Mouse (Mus musculus) layer of hippocampus, adult 8-10 months (tissue): Measurements from ENCODE around the gene Pygo2. TPM values are rescaled to one million over a fixed set of nuclear protein-coding genes. Genes with fewer than 3 reads are reported as not detected.

Experiments
- DNase-seq, 2 experiments: peaks; one replicate each; pipeline ENCODE4 v3.0.0; 2022; ENCODE audit warnings: low spot score in 2 of 2
- total RNA-seq, 4 experiments: library from RNA; stranded (reverse); gene quantifications; 2 replicates each; pipeline ENCODE4 v1.2.4; 2022

Gene Pygo2
- total RNA-seq, 4 experiments from 2014 or later: 49.4 to 61.0 (median 53.9) TPM

DNA sequence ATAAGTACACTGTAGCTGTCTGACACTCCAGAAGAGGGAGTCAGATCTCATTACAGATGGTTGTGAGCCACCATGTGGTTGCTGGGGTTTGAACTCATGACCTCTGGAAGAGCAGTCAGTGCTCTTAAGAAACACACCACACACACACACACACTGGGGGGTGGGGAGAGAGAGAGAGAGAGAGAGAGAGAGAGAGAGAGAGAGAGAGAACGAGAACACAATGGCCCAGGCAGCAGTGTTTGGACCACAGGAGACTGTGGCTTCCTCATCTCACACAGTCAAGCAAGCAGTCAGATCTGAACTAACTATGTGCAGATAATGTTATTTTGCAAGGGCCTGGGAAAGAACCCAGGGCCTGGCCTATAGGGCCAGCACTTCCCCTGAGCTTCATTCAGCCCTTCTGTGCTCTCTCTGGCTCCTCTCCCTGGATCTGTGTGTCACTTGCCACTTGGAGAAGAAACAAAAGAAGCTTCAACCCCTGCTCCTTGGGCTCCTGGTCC is 25.8 kb downstream of the Pygo2 start:
- no peak for DNase-seq

- DNase-seq: peak in 1 of 2 experiments; percentile 61
Observed at GRCm38 (mm10) chr3:89456726-89457665, 27.0 kb downstream of the Pygo2 start.

DNA sequence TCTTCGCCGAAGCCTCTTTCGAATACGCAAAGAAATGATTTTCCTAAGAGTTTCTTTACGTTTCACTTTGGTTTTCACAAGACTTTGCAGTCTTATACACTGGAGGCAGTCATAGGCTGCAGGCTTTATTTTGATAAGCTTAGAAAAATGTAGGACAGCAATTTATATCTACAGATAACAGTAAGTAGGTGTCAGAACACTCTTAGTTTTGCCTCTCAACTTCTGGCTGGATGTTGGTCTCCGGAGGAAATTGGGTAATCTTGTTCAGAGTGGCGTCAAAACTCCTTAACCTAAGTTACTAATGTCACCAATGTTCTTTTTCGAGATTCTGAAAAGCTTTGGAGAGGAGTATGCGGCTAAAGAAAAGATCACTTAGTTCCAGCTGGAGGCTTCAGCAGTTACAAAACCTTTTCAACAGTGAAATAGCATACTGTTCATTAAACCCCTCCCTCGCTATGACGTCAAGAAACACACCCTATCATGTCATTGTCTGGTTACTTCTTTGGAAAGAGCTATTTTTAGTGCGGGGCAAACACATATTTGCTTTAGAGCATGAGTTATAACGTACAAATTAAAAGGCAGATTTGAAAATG is 28.5 kb downstream of the Pygo2 start:
- peak in 1 of 2 experiments; percentile 47 for DNase-seq

DNA sequence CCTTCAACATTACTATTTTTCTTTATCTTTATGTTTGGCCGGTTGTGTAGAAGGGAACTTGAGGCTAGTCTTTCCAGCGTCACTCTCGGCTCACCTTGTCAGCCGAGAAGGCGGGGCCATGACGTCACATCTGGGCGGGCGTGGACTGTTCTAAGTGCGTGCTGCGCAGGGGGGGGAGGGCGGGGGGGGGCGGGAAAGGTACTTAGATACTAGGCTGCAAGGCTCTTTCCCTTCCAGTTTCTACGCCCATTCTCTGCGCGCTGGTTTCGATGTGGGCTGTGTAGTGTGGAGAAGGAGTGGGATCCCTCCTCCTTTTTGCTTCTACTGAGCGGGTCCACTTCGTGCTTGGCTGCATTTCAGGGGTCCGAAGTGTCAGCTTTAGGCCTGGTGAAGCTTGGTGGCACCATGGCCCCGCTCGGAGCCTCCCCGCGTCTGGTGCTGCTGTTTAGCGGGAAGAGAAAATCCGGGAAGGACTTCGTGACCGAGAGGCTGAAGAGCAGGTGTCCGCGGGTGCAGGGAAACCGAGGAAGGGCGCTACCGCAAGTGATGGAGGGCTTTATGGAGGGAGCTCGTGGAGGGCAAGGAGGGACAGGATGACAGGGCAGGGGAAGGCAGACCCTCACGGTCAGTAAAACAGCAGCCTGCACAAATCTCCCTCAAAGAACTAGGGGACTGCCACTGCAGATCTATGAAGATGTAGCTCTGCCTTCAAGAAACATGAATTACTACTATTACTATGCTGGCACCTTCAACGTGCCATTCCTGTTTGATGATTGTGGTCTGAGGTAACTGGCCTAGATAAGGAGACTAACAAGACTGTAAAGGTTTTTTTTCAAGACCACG is 29.2 kb downstream of the Pygo2 start:
- DNase-seq: peak; percentile 81 to 90

GRCm38 (mm10) chr3:89468268-89468667 is 38.3 kb downstream of the Pygo2 start:
- no peak for DNase-seq

GRCm38 (mm10) chr3:89472280-89472679 is 42.3 kb downstream of the Pygo2 start:
- DNase-seq: no peak

GRCm38 (mm10) chr3:89473838-89474237 is 43.8 kb downstream of the Pygo2 start:
- DNase-seq: no peak

DNA sequence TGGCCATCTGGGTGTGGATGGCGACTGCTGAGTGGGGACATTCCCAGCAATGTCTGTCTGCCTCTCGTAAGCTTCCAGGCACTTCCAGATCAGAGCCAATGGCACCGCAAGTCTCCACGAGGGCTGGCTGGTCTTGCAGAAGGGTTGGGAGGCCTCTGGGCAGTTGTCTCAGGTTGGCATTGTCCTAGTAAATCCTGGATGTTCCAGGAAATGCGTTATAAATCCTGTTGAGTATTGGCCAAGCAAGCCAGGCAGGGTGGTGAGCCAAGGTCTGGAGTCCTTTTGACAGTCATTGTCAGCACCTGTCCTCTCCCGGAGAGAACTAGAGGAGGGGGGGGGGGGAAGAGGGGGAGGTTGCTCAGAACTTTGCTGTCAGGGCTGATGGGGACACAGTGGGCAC is 49.0 kb downstream of the Pygo2 start:
- no peak for DNase-seq

DNA sequence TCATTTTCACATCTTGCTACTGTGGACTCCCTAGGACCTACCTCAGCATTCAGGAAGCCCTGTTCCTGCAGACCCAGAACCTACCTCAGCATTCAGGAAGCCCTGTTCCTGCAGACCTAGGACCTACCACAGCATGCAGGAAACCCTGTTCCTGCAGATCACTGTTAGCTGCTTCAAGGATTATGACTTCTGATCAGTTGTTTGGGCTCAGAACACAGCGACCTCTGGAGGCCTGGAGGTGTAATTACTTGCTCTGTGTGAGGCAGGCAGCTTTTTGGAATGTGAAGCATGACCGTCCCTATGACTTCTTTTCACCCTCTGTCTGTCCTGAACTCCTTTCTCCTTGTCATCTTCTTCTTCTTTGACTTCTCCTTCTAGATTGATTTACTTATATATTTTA is 51.5 kb downstream of the Pygo2 start:
- no peak for DNase-seq

DNA sequence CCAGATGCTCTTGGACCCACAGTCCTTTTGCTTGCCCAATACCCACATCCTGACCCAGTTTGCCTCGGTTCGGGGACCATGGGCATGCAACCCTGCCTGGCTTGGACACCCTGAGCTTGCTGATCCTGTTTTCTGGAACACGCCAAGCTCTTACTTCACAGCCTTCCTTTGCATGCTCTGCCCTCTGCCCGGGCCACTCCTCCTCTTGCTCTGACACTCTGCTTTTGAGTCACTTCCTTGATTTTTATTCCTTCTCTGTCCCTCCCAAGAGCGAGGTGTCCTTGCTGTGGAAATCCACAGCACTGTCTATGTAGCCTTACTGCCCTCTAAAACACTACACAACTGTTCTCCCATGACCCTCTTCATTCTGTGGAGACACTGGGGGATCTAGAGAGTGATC is 52.2 kb downstream of the Pygo2 start:
- DNase-seq: no peak

Other genes starting within 250 kb of the Pygo2 start
- 10 to 100 TPM; 52.6 to 54.5 (median 53.5) TPM for gene Fam189b, start 247.1 kb upstream of the Pygo2 start, total RNA-seq
- 10 to 100 TPM; 62.1 to 75.2 (median 68.5) TPM for gene Gba, start 227.3 kb upstream of the Pygo2 start, total RNA-seq
- 10 to 100 TPM; 27.4 to 40.7 (median 35.3) TPM for gene Thbs3, start 215.0 kb upstream of the Pygo2 start, total RNA-seq
- 10 to 100 TPM; 85.4 to 96.0 (median 94.4) TPM for gene Mtx1, start 203.1 kb upstream of the Pygo2 start, total RNA-seq
- 1 to 10 TPM in 2 of 4 experiments, under 1 TPM in 2; 0.37 to 1.7 (median 1.2) TPM for gene Muc1, start 201.2 kb upstream of the Pygo2 start, total RNA-seq
- gene Krtcap2, start 184.2 kb upstream of the Pygo2 start, total RNA-seq: 10 to 100 TPM; 73.9 to 82.9 (median 79.4) TPM
- 10 to 100 TPM; 74.0 to 89.3 (median 80.2) TPM for gene Trim46, start 183.9 kb upstream of the Pygo2 start, total RNA-seq
- gene Dpm3, start 170.9 kb upstream of the Pygo2 start, total RNA-seq: 10 to 100 TPM; 44.2 to 67.3 (median 61.7) TPM
- 10 to 100 TPM; 51.8 to 69.9 (median 58.2) TPM for gene Slc50a1, start 159.6 kb upstream of the Pygo2 start, total RNA-seq
- 10 to 100 TPM in 2 of 4 experiments, 1 to 10 TPM in 2; 7.9 to 12.6 (median 10.5) TPM for gene Efna1, start 149.1 kb upstream of the Pygo2 start, total RNA-seq
- gene Efna3, start 107.2 kb upstream of the Pygo2 start, total RNA-seq: 10 to 100 TPM; 57.7 to 72.8 (median 60.8) TPM
- gene Efna4, start 92.2 kb upstream of the Pygo2 start, total RNA-seq: 1 to 10 TPM in 3 of 4 experiments, under 1 TPM in 1; 0.96 to 1.4 (median 1.1) TPM
- 100 to 1,000 TPM; 129 to 141 (median 137) TPM for gene Adam15, start 80.2 kb upstream of the Pygo2 start, total RNA-seq
- gene Dcst2, start 68.2 kb upstream of the Pygo2 start, total RNA-seq: under 1 TPM; 0.32 to 0.47 (median 0.39) TPM
- under 1 TPM in 2 of 4 experiments, not detected in 2; 0.16 to 0.48 TPM for gene Dcst1, start 65.0 kb upstream of the Pygo2 start, total RNA-seq
- 10 to 100 TPM; 12.6 to 18.7 (median 15.9) TPM for gene Zbtb7b, start 35.4 kb upstream of the Pygo2 start, total RNA-seq
- gene Lenep, start 27.4 kb upstream of the Pygo2 start, total RNA-seq: 1 to 10 TPM; 1.9 to 7.1 (median 4.3) TPM
- gene Flad1, start 18.3 kb upstream of the Pygo2 start, total RNA-seq: 10 to 100 TPM; 35.8 to 37.8 (median 37.1) TPM
- 1 to 10 TPM; 1.6 to 4.7 (median 2.5) TPM for gene Cks1b, start 11.8 kb upstream of the Pygo2 start, total RNA-seq
- 10 to 100 TPM; 16.4 to 22.3 (median 19.9) TPM for gene Shc1, start 11.8 kb upstream of the Pygo2 start, total RNA-seq
- gene Pbxip1, start 6.5 kb downstream of the Pygo2 start, total RNA-seq: 10 to 100 TPM; 39.6 to 71.2 (median 51.8) TPM
- 10 to 100 TPM; 29.5 to 33.7 (median 31.3) TPM for gene Pmvk, start 24.3 kb downstream of the Pygo2 start, total RNA-seq
- gene Kcnn3, start 90.0 kb downstream of the Pygo2 start, total RNA-seq: 10 to 100 TPM; 21.9 to 26.5 (median 25.8) TPM